Mouse (Mus musculus): Measurements from ENCODE around the gene Gm45623.

The Gm45623 gene

GRCm38 (mm10) chr13:56751774-56752173, 1.9 kb downstream of the Gm45623 start:
- DNase-seq, result no peak

GRCm38 (mm10) chr13:56749377-56749776, 4.2 kb downstream of the Gm45623 start:
- DNase-seq, result peak; percentile 20 to 60

- peak; percentile 38 to 71 for DNase-seq
Measured at GRCm38 (mm10) chr13:56747554-56747953, 6.1 kb downstream of the Gm45623 start.

- peak in 1 of 2 experiments; percentile 27 for DNase-seq
Measured at GRCm38 (mm10) chr13:56746739-56747532, 6.7 kb downstream of the Gm45623 start.

GRCm38 (mm10) chr13:56742325-56742901, 11.2 kb downstream of the Gm45623 start:
- no peak for DNase-seq

GRCm38 (mm10) chr13:56741691-56742090, 11.9 kb downstream of the Gm45623 start:
- DNase-seq, result no peak

- no peak for DNase-seq
Measured at GRCm38 (mm10) chr13:56740496-56740895, 13.1 kb downstream of the Gm45623 start.

GRCm38 (mm10) chr13:56739556-56739955, 14.1 kb downstream of the Gm45623 start:
- no peak for DNase-seq

- DNase-seq, result peak in 1 of 2 experiments; percentile 49
Measured at GRCm38 (mm10) chr13:56735212-56735875, 18.3 kb downstream of the Gm45623 start.

GRCm38 (mm10) chr13:56734617-56735016, 19.0 kb downstream of the Gm45623 start:
- DNase-seq, result no peak

- DNase-seq, result no peak
Measured at GRCm38 (mm10) chr13:56729046-56729445, 24.6 kb downstream of the Gm45623 start.

GRCm38 (mm10) chr13:56726551-56726950, 27.1 kb downstream of the Gm45623 start:
- no peak for DNase-seq

- no peak for DNase-seq
Measured at GRCm38 (mm10) chr13:56712221-56712620, 41.4 kb downstream of the Gm45623 start.

GRCm38 (mm10) chr13:56710620-56711019, 43.0 kb downstream of the Gm45623 start:
- DNase-seq, result no peak

- no peak for DNase-seq
Measured at GRCm38 (mm10) chr13:56707606-56708005, 46.0 kb downstream of the Gm45623 start.

- DNase-seq, result no peak
Measured at GRCm38 (mm10) chr13:56707111-56707510, 46.5 kb downstream of the Gm45623 start.

GRCm38 (mm10) chr13:56704596-56704995, 49.0 kb downstream of the Gm45623 start:
- no peak for DNase-seq

- DNase-seq, result peak; percentile 39 to 64
Measured at GRCm38 (mm10) chr13:56703871-56704321, 49.7 kb downstream of the Gm45623 start.

- peak; percentile 72 to 73 for DNase-seq
Measured at GRCm38 (mm10) chr13:56703222-56703870, 50.3 kb downstream of the Gm45623 start.

- DNase-seq, result peak; percentile 84 to 89
Measured at GRCm38 (mm10) chr13:56702469-56703221, 51.0 kb downstream of the Gm45623 start, which contains the start of gene Smad5. TSS of gene Smad5 (plus strand) at chr13:56703010.
